Mouse (Mus musculus) hindbrain, embryonic 16.5 days (tissue): ENCODE data around the gene Slc25a36. TPM values are rescaled to one million over a fixed set of nuclear protein-coding genes. Genes with fewer than 3 reads are reported as not detected.

Experiments used
- ATAC-seq: fragments of 200-750 bp; cut with Nextera tagmentation; 2 replicates; pipeline ENCODE4 v1.8.0; 2017; ENCODE audit warnings: moderate TSS enrichment, moderate library complexity
- H3K27ac ChIP-seq: fragments of 300-500 bp; sonication (generic); 2 replicates; pipeline ENCODE4 v1.5.1; 2014; ENCODE audit warnings: low read depth, mild to moderate bottlenecking, control low read depth, low read length, moderate library complexity
- H3K27me3 ChIP-seq: fragments of 300-500 bp; sonication (generic); replicated peaks from 2 replicates; pipeline ENCODE4 v1.6.1; 2014; ENCODE audit warnings: low read length; ENCODE audit not compliant: control insufficient read depth, insufficient read depth
- H3K36me3 ChIP-seq: fragments of 300-500 bp; sonication (generic); 2 replicates; pipeline ENCODE4 v1.6.1; 2014; ENCODE audit warnings: mild to moderate bottlenecking, low read length, moderate library complexity, mixed read lengths; ENCODE audit not compliant: control insufficient read depth, insufficient read depth
- H3K4me1 ChIP-seq: fragments of 300-500 bp; sonication (generic); 2 replicates; pipeline ENCODE4 v1.6.1; 2014; ENCODE audit warnings: low read depth, low read length; ENCODE audit not compliant: control insufficient read depth, insufficient read depth
- H3K4me2 ChIP-seq: fragments of 300-500 bp; sonication (generic); 2 replicates; pipeline ENCODE4 v1.6.1; 2014; ENCODE audit warnings: mild to moderate bottlenecking, low read length, control low read depth, moderate library complexity
- H3K4me3 ChIP-seq: fragments of 300-500 bp; sonication (generic); 2 replicates; pipeline ENCODE4 v1.5.1; 2014; ENCODE audit warnings: mild to moderate bottlenecking, low read length, control low read depth, moderate library complexity
- H3K9ac ChIP-seq: fragments of 300-500 bp; sonication (generic); 2 replicates; pipeline ENCODE4 v1.6.1; 2014; ENCODE audit warnings: low read depth, mild to moderate bottlenecking, control low read depth, low read length, moderate library complexity
- H3K9me3 ChIP-seq: fragments of 300-500 bp; sonication (generic); 2 replicates; pipeline ENCODE4 v1.6.1; 2014; ENCODE audit warnings: mild to moderate bottlenecking, low read length, moderate library complexity; ENCODE audit not compliant: control insufficient read depth
- WGBS: fragments of 180-500 bp; shearing (Covaris S2); extraction: QIAGEN DNeasy Blood & Tissue Kit; methylation state at CpG from one replicate; pipeline ENCODE4 v1.1.7; 2014; 5-methylcytosine and 5-hydroxymethylcytosine counted together
- polyA plus RNA-seq: library from polyadenylated mRNA; unstranded; fragments of >200 nt; fragmentation: Nextera tagmentation; extraction: Ambion mirVana; gene quantifications from 2 replicates; pipeline ENCODE4 v1.2.1, GENCODE M21; 2015

Slc25a36 gene
- 66.9 and 70.2 TPM in 2 replicates for polyA plus RNA-seq

DNA sequence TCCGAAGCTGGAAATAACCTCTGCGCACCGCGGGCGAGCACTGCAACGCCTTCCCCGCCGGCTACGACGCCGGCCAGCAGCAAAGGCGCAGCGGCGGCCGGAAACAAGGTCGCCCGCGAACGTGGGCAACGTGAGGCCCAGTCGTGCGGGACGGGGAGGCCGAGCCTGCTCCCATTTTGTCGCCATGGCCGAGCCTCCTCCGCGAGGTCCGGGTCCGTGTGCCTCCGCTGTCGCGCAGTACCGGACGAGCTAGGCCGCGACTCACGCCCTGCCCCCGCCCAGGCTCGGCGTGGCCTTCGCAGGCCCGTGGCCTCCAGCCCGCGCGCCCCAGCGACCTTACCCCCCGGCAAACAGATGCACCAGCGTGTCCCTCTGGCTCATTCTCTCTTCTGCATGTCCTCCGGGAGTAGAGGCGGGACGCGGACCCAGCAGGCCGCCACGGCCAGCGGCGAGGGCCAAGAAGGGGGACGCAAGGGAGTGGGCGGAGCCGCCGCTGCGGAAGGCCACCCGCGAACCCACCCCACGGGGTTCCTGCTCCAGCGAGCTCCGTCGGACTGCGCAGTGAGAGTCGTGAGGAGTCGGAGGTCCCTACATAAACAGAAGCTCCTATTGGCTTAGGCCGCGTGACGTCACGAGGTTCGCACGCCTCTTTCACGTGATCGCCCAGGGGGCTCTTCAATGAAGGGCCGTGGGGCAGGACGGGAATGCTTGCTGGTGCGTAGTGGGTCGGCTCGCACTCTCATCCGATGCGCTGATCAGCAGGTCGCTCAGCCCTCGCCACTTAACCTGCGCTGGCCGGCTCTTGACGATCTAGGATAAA lies at the start of gene Slc25a36:
Slc25a36 (minus strand) TSS at position 587 of the 820 bp plus-strand sequence.
- Histone ChIP-seq H3K36me3 (no peaks in the 10 kb centered on the region), H3K9ac (peak within 1 kb of the TSS; percentile 88), H3K27me3 (no peaks in the 10 kb centered on the region), H3K27ac (peak within 1 kb of the TSS; percentile 91), H3K4me3 (peak within 1 kb of the TSS; percentile 91), H3K4me2 (peak within 1 kb of the TSS; percentile 72), H3K9me3 (no peaks in the 10 kb centered on the region), H3K4me1 (peaks cover 12% of the 10 kb centered on the region)
- WGBS, result under 1% methylated on average over 86 of the region's 91 CpGs
- peak; percentile 99 for ATAC-seq

DNA sequence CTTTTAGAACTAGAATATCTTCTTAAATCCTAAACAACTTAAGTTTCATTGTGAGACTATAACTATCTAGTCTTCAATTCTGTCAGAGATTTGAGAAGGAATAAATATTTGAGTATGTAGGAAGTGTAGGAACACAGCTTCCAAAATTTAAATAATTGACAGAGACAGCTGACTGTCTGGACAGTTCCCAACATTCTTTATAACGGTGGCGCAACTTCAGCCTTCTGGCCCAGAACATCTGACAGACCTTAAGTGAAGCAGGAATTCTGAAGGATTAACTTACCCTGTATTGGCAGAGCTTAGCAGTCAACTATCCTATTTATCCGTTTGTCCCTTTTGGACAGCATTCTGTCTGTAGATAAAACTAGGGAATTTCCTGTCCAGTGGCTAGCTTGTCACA lies 47.5 kb upstream of the Slc25a36 start:
- Histone ChIP-seq H3K4me1 (no peaks in the 10 kb centered on the region), H3K36me3 (no peaks in the 10 kb centered on the region), H3K27ac (no peak overlapping the region), H3K4me3 (no peak overlapping the region), H3K27me3 (no peaks in the 10 kb centered on the region), H3K4me2 (no peak overlapping the region), H3K9me3 (no peaks in the 10 kb centered on the region), H3K9ac (no peak overlapping the region)
- 60% methylated on average over 3 of the region's 3 CpGs for WGBS
- no peak for ATAC-seq

DNA sequence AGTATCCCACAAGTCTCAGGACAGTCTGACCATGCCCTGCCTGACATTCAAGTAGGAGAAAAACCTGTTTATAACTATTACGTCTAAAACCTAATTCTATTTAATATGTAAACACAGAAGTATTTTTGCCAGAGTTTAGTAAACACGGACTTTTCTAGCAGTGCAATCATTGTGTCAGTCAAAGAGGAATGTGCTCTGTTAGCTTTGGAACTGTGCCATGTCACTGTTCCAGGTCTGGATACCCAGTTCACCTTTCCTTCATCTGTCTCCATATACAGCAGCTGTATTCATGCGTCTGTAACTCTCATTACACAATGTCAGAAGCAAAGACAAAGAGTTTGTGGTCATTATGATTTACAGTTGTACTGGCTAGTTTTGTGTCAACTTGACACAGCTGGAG lies 45.0 kb upstream of the Slc25a36 start:
- ATAC-seq, result no peak
- Histone ChIP-seq H3K36me3 (no peaks in the 10 kb centered on the region), H3K27me3 (no peaks in the 10 kb centered on the region), H3K9ac (no peak overlapping the region), H3K4me3 (no peak overlapping the region), H3K4me1 (no peaks in the 10 kb centered on the region), H3K27ac (no peak overlapping the region), H3K4me2 (no peak overlapping the region), H3K9me3 (no peaks in the 10 kb centered on the region)
- WGBS, result 72% methylated on average over 3 of the region's 3 CpGs

DNA sequence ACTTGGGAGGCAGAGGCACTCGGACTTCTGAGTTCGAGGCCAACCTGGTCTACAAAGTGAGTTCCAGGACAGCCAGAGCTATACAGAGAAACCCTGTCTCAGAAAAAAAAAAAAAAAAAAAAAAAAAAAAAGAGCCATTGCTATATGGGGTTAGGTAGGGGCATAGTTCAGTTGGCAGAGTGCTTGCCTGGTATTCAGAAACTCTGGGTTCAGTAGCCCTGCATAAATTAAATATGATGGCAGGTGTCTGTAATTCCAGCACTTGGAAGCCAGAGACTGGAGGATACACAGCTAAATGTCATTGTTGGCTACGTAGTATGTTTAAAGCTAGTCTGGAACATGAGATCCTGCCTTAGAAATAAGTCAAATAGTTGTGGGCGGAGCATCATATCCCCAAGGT lies 44.0 kb upstream of the Slc25a36 start:
- H3K4me3 ChIP-seq, result no peak overlapping the region
- H3K4me1 ChIP-seq, result no peaks in the 10 kb centered on the region
- no peak overlapping the region for H3K27ac ChIP-seq
- no peaks in the 10 kb centered on the region for H3K36me3 ChIP-seq
- H3K4me2 ChIP-seq, result no peak overlapping the region
- H3K9ac ChIP-seq, result no peak overlapping the region
- H3K9me3 ChIP-seq, result no peaks in the 10 kb centered on the region
- no peaks in the 10 kb centered on the region for H3K27me3 ChIP-seq
- ATAC-seq, result no peak
- 89% methylated on average over 4 of the region's 4 CpGs for WGBS

DNA sequence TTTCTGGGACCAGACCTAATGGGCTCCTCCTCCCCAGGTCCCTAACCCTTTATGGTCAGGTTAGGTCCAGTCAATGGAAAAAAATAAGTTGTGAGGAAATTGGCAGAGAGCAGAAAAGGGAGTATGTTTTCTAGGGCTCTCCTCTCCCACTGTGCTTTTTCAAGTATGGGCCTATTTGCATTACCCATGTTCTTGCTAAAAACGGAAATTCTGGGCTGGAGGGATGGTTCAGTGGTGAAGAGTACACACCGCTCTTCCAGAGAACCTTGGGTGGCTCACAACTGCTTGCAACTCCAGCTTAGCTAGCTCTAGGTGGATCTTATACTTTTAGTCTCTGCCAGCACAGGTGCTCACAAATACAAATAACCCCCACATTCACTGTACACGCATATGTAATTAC lies 42.0 kb upstream of the Slc25a36 start:
- Histone ChIP-seq H3K4me3 (no peak overlapping the region), H3K27ac (no peak overlapping the region), H3K9ac (no peak overlapping the region), H3K27me3 (no peaks in the 10 kb centered on the region), H3K4me2 (no peak overlapping the region), H3K4me1 (no peaks in the 10 kb centered on the region), H3K9me3 (no peaks in the 10 kb centered on the region), H3K36me3 (no peaks in the 10 kb centered on the region)
- WGBS, result 88% methylated on average over 3 of the region's 3 CpGs
- ATAC-seq, result no peak

DNA sequence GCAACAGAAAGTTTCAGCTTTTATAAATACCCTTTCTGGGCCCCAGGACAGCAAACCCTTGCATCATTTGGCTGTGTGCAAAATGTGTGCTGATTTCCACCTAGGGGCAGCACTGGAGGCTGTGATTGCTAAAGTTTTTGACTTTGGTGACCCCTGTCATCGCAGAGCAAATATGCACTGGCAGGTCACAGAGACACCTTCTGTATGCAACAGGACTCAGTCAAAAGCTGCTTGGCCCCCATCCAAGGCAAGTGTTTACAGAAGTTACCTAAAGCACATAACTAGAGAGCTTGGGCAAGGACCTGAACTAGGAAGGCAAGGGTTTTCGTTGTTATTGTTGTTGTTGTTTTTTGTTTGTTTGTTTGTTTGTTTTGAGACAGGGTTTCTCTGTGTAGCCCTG lies 36.3 kb upstream of the Slc25a36 start:
- 89% methylated on average over 2 of the region's 2 CpGs for WGBS
- Histone ChIP-seq H3K36me3 (no peaks in the 10 kb centered on the region), H3K9ac (no peak overlapping the region), H3K27me3 (no peaks in the 10 kb centered on the region), H3K9me3 (no peaks in the 10 kb centered on the region), H3K27ac (no peak overlapping the region), H3K4me3 (no peak overlapping the region), H3K4me1 (no peaks in the 10 kb centered on the region), H3K4me2 (no peak overlapping the region)
- no peak for ATAC-seq

DNA sequence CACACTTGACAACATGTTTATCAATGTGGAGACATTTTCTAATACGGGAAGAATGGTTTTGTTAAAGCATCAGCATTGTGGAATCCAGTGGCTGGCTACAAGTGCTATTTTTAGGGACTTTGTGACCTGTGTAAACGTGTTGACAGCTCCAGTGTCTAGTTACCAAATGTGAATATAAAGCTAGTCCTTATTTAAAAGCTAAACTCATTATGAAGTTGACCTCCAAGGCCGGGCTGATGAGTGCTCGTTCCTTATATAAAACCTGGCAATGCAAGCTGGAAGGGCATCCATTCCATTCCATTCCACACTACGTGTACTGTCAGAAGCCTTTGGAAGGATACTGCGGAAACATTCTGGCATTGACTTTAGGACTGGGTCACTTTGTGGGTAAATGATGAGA lies 34.4 kb upstream of the Slc25a36 start:
- H3K4me3 ChIP-seq, result no peak overlapping the region
- no peaks in the 10 kb centered on the region for H3K4me1 ChIP-seq
- H3K27me3 ChIP-seq, result no peaks in the 10 kb centered on the region
- WGBS, result 78% methylated on average over 6 of the region's 6 CpGs
- ATAC-seq, result no peak
- H3K27ac ChIP-seq, result no peak overlapping the region
- H3K36me3 ChIP-seq, result no peaks in the 10 kb centered on the region
- H3K4me2 ChIP-seq, result no peak overlapping the region
- no peak overlapping the region for H3K9ac ChIP-seq
- no peaks in the 10 kb centered on the region for H3K9me3 ChIP-seq

DNA sequence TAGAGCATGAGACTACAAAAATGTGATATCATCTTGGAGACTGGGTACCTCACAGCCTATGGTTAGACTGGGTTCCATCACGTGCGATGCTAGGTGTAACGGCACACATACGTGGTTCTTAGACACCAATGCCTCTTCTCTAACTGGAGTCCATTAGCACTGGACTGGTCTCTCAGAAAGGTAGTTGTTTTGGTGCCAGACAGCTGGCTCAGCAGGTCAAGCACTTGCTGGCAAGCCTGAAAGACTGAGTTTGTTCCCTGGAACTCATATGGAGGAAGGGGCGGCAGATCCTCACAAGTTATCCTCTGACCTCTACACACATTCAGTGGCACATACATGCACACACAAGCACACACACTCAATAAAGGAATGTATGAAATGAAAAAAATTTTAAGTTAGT lies 32.5 kb upstream of the Slc25a36 start:
- WGBS, result 90% methylated on average over 5 of the region's 5 CpGs
- no peak overlapping the region for H3K9ac ChIP-seq
- no peak overlapping the region for H3K4me2 ChIP-seq
- H3K9me3 ChIP-seq, result no peaks in the 10 kb centered on the region
- no peaks in the 10 kb centered on the region for H3K27me3 ChIP-seq
- no peak overlapping the region for H3K4me3 ChIP-seq
- H3K36me3 ChIP-seq, result no peaks in the 10 kb centered on the region
- no peaks in the 10 kb centered on the region for H3K4me1 ChIP-seq
- no peak overlapping the region for H3K27ac ChIP-seq
- ATAC-seq, result no peak

DNA sequence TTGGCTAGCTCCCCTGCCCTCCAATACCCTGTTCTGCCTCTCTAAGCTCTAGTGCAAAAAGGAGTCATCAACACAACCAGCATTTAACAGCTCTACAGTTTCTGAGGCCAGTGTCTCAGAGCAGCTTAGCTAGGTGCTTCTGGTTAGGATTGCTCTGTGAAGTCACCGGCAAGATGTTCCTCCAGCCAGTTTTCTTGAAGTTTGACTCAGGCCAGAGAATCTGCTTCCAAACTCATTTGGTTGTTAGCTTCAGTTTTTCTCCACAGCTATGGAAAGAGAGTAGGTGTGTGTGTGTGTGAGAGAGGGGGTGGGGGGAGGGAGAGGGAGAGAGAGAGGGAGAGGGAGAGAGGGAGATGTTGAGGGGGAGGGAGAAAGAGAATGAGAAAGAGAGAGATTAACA lies 31.6 kb upstream of the Slc25a36 start:
- Histone ChIP-seq H3K27ac (no peak overlapping the region), H3K36me3 (no peaks in the 10 kb centered on the region), H3K4me3 (no peak overlapping the region), H3K9me3 (no peaks in the 10 kb centered on the region), H3K9ac (no peak overlapping the region), H3K27me3 (no peaks in the 10 kb centered on the region), H3K4me1 (no peaks in the 10 kb centered on the region), H3K4me2 (no peak overlapping the region)
- no peak for ATAC-seq
- 100% methylated on average over 1 of the region's 1 CpGs for WGBS
